ENCODE assay signal across 8 mouse cellular contexts in genomic region chr2:39226019-39226640, GRCm38 (mm10). TPM values are rescaled to one million over a fixed set of nuclear protein-coding genes. Genes with fewer than 3 reads are reported as not detected.
A peak's percentile ranks its signal among the peaks of the same experiment; 100 is the strongest.
DNase-seq lines count a peak whose midpoint lies in the region; ATAC-seq lines count a peak whose summit lies in the region.

Gene Ppp6c, minus strand, starts transcription at chr2:39226451.

- DNase-seq in adrenal gland, adult (ENCODE audit: inconsistent age in 2 of 2, low spot score in 1 of 2) = peak; percentile 94 to 98
- DNase-seq in embryo, embryonic 10.5 days (ENCODE audit: low spot score) = peak; percentile 98
- peak; percentile 93 for DNase-seq in gastrocnemius, postnatal 14 days
- peak; percentile 95 to 97 for DNase-seq in left cerebral cortex, postnatal 10 days (ENCODE audit: extremely low spot score in 1 of 2, low spot score in 2 of 2)
- DNase-seq in right cerebral cortex, postnatal 25 days = peak; percentile 92
- DNase-seq in urinary bladder, postnatal 4 days (ENCODE audit: low spot score in 2 of 2) = peak; percentile 86 to 90

- peak; percentile 96 for ATAC-seq in inflammation-experienced regulatory T-cells, adult 6 months
- ATAC-seq in megakaryocyte-erythroid progenitor cell, adult 5-6 weeks (replicated peaks; ENCODE audit: low FRiP score, low TSS enrichment, poor library complexity, severe bottlenecking) = peak; percentile 95

- intact Hi-C loops in gastrocnemius, postnatal 14 days (cut with DNase I; ENCODE audit: low total_unique reads) = no loop called here
- intact Hi-C loops in left cerebral cortex, postnatal 10 days (cut with DNase I) = no loop called here

RNA-seq across cellular contexts. Expression of gene Ppp6c, which starts in this region (rescaled TPM):
- 10 to 100 TPM; 54.5 to 57.9 TPM for total RNA-seq in gastrocnemius, postnatal 14 days (2021)
- polyA plus RNA-seq in inflammation-experienced regulatory T-cells, adult 6 months (2017; shearing (Covaris generic)) = 100 to 1,000 TPM; 113 to 155 (median 122) TPM
- 10 to 100 TPM; 64.6 to 66.5 TPM for total RNA-seq in left cerebral cortex, postnatal 10 days (2021)
- total RNA-seq in megakaryocyte-erythroid progenitor cell, adult 5-6 weeks (2014; fragmentation: Nextera tagmentation) = 53.6 and 71.1 TPM in 2 replicates
- total RNA-seq in megakaryocyte-erythroid progenitor cell, adult 5-6 weeks (2017) = 80.9 TPM in 2 replicates

Comparison
In these comparisons a context has a peak if more than half of its experiments do, and no peak if none do; other contexts are left out.
1. Peak in every context shown above with its lines: DNase-seq and ATAC-seq.